Mouse (Mus musculus) MEL (cell line): ENCODE results near the gene Phf11b. TPM values are rescaled to one million over a fixed set of nuclear protein-coding genes. Genes with fewer than 3 reads are reported as not detected.
"Not testable (repeated sequence)": the region's sequence is repeated elsewhere in the genome, so short reads cannot be mapped to it uniquely, and the experiment has no call there.

ENCODE experiments used
- DNase-seq: peaks from one replicate; pipeline ENCODE4 v3.0.0; 2011; ENCODE audit warnings: low read depth, low spot score
- H3K27ac ChIP-seq: 2 replicates; pipeline ENCODE4 v1.5.1; 2012; ENCODE audit warnings: low read depth, mild to moderate bottlenecking, control low read depth, low read length, moderate library complexity; ENCODE audit not compliant: control insufficient read depth
- H3K27me3 ChIP-seq, 2 experiments: fragments of 150-350 bp in 1 of 2; sonication (generic) in 1 of 2; 2 replicates each; pipeline ENCODE4 v1.6.1; 2012; ENCODE audit warnings: low read length in 2 of 2, mild to moderate bottlenecking in 2 of 2, improper control_type of control experiment in 1 of 2, moderate library complexity in 1 of 2; ENCODE audit not compliant: insufficient read depth in 2 of 2, control insufficient read depth in 1 of 2
- H3K36me3 ChIP-seq, 2 experiments: 2 replicates each; pipeline ENCODE4 v1.6.1; 2012 to 2014; ENCODE audit warnings: low read length in 2 of 2, improper control_type of control experiment in 1 of 2, inconsistent platforms in 1 of 2, mild to moderate bottlenecking in 1 of 2; ENCODE audit not compliant: insufficient read depth in 2 of 2, control insufficient read depth in 1 of 2
- H3K4me1 ChIP-seq, 2 experiments: fragments of 150-350 bp in 1 of 2; sonication (generic) in 1 of 2; 2 replicates each; pipeline ENCODE4 v1.6.1; 2012; ENCODE audit warnings: low read length in 2 of 2, improper control_type of control experiment in 1 of 2, mild to moderate bottlenecking in 1 of 2; ENCODE audit not compliant: insufficient read depth in 2 of 2, control insufficient read depth in 1 of 2
- H3K4me3 ChIP-seq, 2 experiments: fragments of 150-350 bp in 1 of 2; sonication (generic) in 1 of 2; 2 replicates each; pipeline ENCODE4 v1.5.1; 2012; ENCODE audit warnings: low read depth in 2 of 2, low read length in 2 of 2, mild to moderate bottlenecking in 2 of 2, moderate library complexity in 2 of 2, control low read depth in 1 of 2, improper control_type of control experiment in 1 of 2; ENCODE audit not compliant: control insufficient read depth in 1 of 2, insufficient read depth in 1 of 2
- H3K79me2 ChIP-seq: 2 replicates; pipeline ENCODE4 v1.6.1; 2012; ENCODE audit warnings: mild to moderate bottlenecking, low read length, moderate library complexity; ENCODE audit not compliant: control insufficient read depth, poor library complexity, insufficient read depth
- H3K9ac ChIP-seq: 2 replicates; pipeline ENCODE4 v1.6.1; 2012; ENCODE audit warnings: low read depth, mild to moderate bottlenecking, control low read depth, low read length, moderate library complexity; ENCODE audit not compliant: control insufficient read depth, poor library complexity, severe bottlenecking
- H3K9me3 ChIP-seq: fragments of 150-350 bp; sonication (generic); replicated peaks from 2 replicates; pipeline ENCODE4 v1.6.1; 2012; ENCODE audit warnings: mild to moderate bottlenecking, low read length, improper control_type of control experiment, moderate library complexity; ENCODE audit not compliant: insufficient read depth
- CHD1 ChIP-seq: IDR thresholded peaks from 2 replicates; pipeline ENCODE4 v1.6.1; 2012; ENCODE audit warnings: low read depth, mild to moderate bottlenecking, inconsistent platforms, low read length, improper control_type of control experiment
- CTCF ChIP-seq, 3 experiments: IDR thresholded peaks in 2 of 3; conservative IDR thresholded peaks in 1 of 3; 2 replicates each; pipeline ENCODE4 v1.5.1; 2011 to 2012; ENCODE audit warnings: low read length in 3 of 3, low read depth in 2 of 3, mild to moderate bottlenecking in 2 of 3, improper control_type of control experiment in 1 of 3, inconsistent platforms in 1 of 3, mixed read lengths in 1 of 3, moderate library complexity in 1 of 3; ENCODE audit not compliant: control insufficient read depth in 1 of 3, insufficient read depth in 1 of 3, poor library complexity in 1 of 3, severe bottlenecking in 1 of 3
- HCFC1 ChIP-seq: IDR thresholded peaks from 2 replicates; pipeline ENCODE4 v1.6.1; 2012; ENCODE audit warnings: low read depth, mild to moderate bottlenecking, inconsistent platforms, low read length, improper control_type of control experiment, moderate library complexity
- JUND ChIP-seq: IDR thresholded peaks from 2 replicates; pipeline ENCODE4 v1.6.1; 2011; ENCODE audit warnings: low read depth, mild to moderate bottlenecking, improper control_type of control experiment, low read length
- MAX ChIP-seq: IDR thresholded peaks from 2 replicates; pipeline ENCODE4 v1.6.1; 2011; ENCODE audit warnings: low read length, improper control_type of control experiment
- MEF2A ChIP-seq: IDR thresholded peaks from 2 replicates; pipeline ENCODE4 v1.6.1; 2014; ENCODE audit warnings: low read depth, mild to moderate bottlenecking, inconsistent platforms, low read length, improper control_type of control experiment; ENCODE audit not compliant: poor library complexity, insufficient replicate concordance, severe bottlenecking; ENCODE audit errors: extremely low read depth
- POLR2A ChIP-seq, 2 experiments: IDR thresholded peaks; 2 replicates each; pipeline ENCODE4 v1.6.1; 2011 to 2012; ENCODE audit warnings: low read length in 2 of 2, mild to moderate bottlenecking in 2 of 2, control low read depth in 1 of 2, improper control_type of control experiment in 1 of 2, low read depth in 1 of 2, moderate library complexity in 1 of 2; ENCODE audit not compliant: control insufficient read depth in 1 of 2, insufficient read depth in 1 of 2, poor library complexity in 1 of 2
- RAD21 ChIP-seq: IDR thresholded peaks from 2 replicates; pipeline ENCODE4 v1.6.1; 2011; ENCODE audit warnings: mild to moderate bottlenecking, low read depth, low read length, improper control_type of control experiment
- SMC3 ChIP-seq: IDR thresholded peaks from 2 replicates; pipeline ENCODE4 v1.6.1; 2011; ENCODE audit warnings: low read depth, low read length, improper control_type of control experiment
- USF2 ChIP-seq, 2 experiments: IDR thresholded peaks; 2 replicates each; pipeline ENCODE4 v1.6.1; 2011 to 2012; ENCODE audit warnings: improper control_type of control experiment in 2 of 2, low read length in 2 of 2, borderline replicate concordance in 1 of 2, inconsistent platforms in 1 of 2, low read depth in 1 of 2, mild to moderate bottlenecking in 1 of 2; ENCODE audit not compliant: insufficient read depth in 1 of 2
- ZMIZ1 ChIP-seq: IDR thresholded peaks from 2 replicates; pipeline ENCODE4 v1.6.1; 2012; ENCODE audit warnings: low read depth, mild to moderate bottlenecking, inconsistent platforms, low read length, improper control_type of control experiment, moderate library complexity
- polyA plus RNA-seq, 2 experiments: library from polyadenylated mRNA; stranded (reverse) in 1 of 2; unstranded in 1 of 2; fragments of >175 nt in 1 of 2; fragments of >200 nt in 1 of 2; gene quantifications; 2 replicates each; pipeline versions ENCODE4 v1.2.1 to v1.2.4; 2012; ENCODE audit warnings: low replicate concordance in 2 of 2, low read depth in 1 of 2; ENCODE audit not compliant: insufficient read length in 2 of 2, insufficient read depth in 1 of 2, missing spikeins in 1 of 2
- total RNA-seq: library from RNA; depleted of rRNA; stranded (reverse); fragments of 300-350 nt; gene quantifications from 2 replicates; pipeline ENCODE4 v1.2.3, GENCODE M21; 2012

Phf11b gene
- total and polyA plus RNA-seq, 3 experiments: 0.35 TPM; not detected in 2

DNA sequence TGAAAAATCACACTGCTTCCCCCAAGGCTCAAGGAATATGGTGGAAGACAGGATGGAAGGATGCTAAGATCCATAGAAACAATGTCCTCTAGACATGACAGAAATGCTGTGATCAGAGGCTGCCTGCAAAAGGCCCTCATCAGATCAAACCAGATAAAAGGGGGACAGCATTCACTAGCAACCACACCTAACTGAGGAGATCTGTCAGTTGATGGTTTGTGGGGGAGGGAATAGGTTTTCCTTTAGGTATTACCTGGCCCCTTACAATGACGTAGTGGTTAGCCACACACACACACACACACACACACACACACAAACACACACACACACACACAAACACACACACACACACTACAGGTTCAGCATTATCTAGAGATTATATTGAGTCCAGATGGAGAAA is 1.6 kb downstream of the Phf11b start:
- H3K9ac ChIP-seq: no peak overlapping the region
- H3K4me1 ChIP-seq: no peaks in the 10 kb centered on the region
- H3K36me3 ChIP-seq: no peaks in the 10 kb centered on the region
- no peaks in the 10 kb centered on the region for H3K79me2 ChIP-seq
- H3K27ac ChIP-seq: no peak overlapping the region
- no peaks in the 10 kb centered on the region for H3K9me3 ChIP-seq
- no peak overlapping the region for H3K4me3 ChIP-seq
- no peak for DNase-seq
- TF ChIP-seq CHD1 (no peak), MEF2A (no peak), HCFC1 (no peak), POLR2A (IDR thresholded peaks at IDR 0.05; ENCODE audit: control insufficient read depth in 1 of 2, insufficient read depth in 1 of 2, low read depth in 1 of 2, low read length in 2 of 2, poor library complexity in 1 of 2) (no peak), ZMIZ1 (no peak), JUND (no peak), MAX (no peak), USF2 (IDR thresholded peaks at IDR 0.05; ENCODE audit: borderline replicate concordance in 1 of 2, insufficient read depth in 1 of 2, low read depth in 1 of 2, low read length in 2 of 2) (no peak)
- no peaks in the 10 kb centered on the region for H3K27me3 ChIP-seq

DNA sequence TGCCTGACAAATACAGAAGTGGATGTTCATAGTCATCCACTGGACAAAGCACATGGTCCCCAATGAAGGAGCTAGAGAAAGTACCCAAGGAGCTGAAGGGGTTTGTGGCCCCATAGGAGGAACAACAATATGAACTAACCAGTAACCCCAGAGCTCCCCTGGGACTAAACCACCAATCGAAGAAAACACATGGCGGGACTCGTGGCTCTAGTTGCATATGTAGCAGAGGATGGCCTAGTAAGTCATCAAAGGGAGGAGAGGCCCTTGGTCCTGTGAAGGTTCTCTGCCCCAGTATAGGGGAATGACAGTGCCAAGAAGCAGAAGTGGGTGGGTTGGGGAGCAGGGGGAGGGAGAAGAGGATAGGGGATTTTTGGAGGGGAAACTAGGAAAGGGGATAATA is 5.1 kb downstream of the Phf11b start:
- H3K27ac ChIP-seq, DNase-seq, H3K9me3 ChIP-seq, H3K4me1 ChIP-seq, H3K4me3 ChIP-seq, H3K79me2 ChIP-seq, H3K36me3 ChIP-seq, H3K9ac ChIP-seq, H3K27me3 ChIP-seq: not testable (repeated sequence)

DNA sequence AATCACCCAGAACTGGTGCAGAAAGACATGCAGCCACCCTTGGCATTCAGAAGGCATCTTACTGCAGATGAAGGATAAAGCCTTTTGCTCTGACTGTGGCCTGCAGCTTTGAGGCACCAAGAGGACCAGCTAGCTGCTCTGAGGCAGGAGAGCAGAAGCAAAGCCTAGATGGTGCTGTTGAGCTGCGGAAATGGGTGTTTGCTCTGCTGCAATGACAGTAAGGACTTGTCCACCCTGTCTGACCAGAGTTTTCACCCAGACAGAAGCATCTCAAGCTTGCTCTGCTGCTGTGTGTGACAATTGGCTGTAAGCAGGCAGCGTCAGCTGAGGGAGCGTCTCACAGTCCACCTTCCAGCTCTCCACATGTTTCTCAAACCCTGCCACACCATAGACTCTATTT is 10.7 kb downstream of the Phf11b start:
- H3K27ac ChIP-seq, H3K79me2 ChIP-seq, H3K9me3 ChIP-seq, H3K27me3 ChIP-seq, H3K4me1 ChIP-seq, H3K36me3 ChIP-seq, H3K9ac ChIP-seq, H3K4me3 ChIP-seq: not testable (repeated sequence)
- DNase-seq: peak; percentile 12
- TF ChIP-seq SMC3 (peak; percentile 29), RAD21 (peak; percentile 43), CTCF (IDR thresholded peaks at IDR 0.05 in 2 of 3, conservative IDR thresholded peaks at IDR 0.05 in 1 of 3; ENCODE audit: control insufficient read depth in 1 of 3, insufficient read depth in 1 of 3, low read depth in 2 of 3, low read length in 3 of 3, poor library complexity in 1 of 3, severe bottlenecking in 1 of 3) (peak in 2 of 3 experiments; percentile 24 to 36; a peak in 2 of 6 replicates)

DNA sequence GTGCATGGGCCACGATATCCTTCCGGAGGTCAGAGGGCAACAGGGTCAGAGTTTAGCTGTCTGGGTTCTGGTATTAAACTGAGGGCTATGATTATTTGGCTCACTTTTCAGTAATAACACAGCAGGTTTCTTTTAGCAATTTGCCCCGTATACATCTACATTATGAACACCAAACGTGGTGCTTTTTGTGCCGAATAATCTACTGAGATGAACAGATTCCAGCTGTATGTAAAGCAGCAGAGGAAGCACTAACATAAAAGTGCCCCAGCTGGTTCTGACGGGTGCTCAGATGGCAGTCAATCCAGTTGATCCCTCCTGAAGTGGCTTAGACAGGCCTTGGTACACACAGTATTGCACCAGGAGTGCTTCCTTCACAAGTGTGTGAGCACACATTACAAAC is 21.2 kb downstream of the Phf11b start:
- H3K27me3 ChIP-seq, H3K79me2 ChIP-seq, H3K36me3 ChIP-seq, H3K9me3 ChIP-seq, H3K9ac ChIP-seq, H3K4me1 ChIP-seq, DNase-seq, H3K27ac ChIP-seq, H3K4me3 ChIP-seq: not testable (repeated sequence)

DNA sequence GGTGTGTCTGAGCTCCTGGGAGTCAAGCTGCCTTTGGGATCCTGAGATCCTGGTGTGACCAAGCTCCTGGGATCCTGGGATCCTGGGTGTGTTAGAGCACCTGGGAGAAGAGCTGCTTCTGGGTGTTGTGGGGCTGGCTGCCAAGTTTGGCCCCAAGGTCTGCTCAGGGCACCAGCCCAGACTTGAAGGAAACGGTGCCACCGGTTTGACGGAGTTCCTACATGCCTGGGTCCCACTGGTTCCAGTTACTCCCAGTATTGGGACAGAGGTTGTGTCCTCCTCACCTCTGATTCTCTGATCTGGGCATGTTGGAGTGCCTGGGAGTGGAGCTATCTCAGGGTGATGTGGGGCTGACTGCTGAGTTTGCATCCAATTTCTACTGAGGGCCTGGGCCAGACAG is 22.1 kb downstream of the Phf11b start:
- not testable (repeated sequence) for H3K9ac ChIP-seq, H3K9me3 ChIP-seq, H3K4me3 ChIP-seq, DNase-seq, H3K36me3 ChIP-seq, H3K4me1 ChIP-seq, H3K27me3 ChIP-seq, H3K79me2 ChIP-seq, H3K27ac ChIP-seq

DNA sequence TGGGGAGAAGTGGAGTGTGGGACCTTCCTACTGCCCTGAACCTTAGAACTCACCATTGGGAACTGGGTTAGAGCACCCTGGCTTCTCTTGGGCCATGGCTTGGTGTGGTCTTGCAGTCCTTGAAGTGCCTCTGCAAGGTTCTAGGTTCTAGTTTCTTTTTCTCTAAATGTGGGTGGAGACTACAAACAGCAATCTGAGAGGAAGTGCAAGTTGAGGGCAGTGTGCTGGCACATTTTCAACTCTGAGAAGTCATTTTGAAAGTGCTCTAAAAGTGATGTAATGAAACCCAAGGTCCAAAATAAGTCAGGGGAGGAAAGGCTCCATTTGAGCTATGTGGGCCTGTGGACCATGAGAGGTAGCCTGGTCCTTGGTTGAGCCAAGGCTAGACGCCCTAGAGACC is 43.8 kb downstream of the Phf11b start, which contains the start of gene Phf11a:
Phf11a (minus strand) TSS at position 132 of the 400 bp plus-strand sequence.
- H3K4me1 ChIP-seq, H3K27ac ChIP-seq, H3K9me3 ChIP-seq, H3K36me3 ChIP-seq, H3K79me2 ChIP-seq, H3K9ac ChIP-seq, H3K27me3 ChIP-seq: not testable (repeated sequence)
- DNase-seq: peak; percentile 16
- H3K4me3 ChIP-seq: 0 out of 4 replicates have a peak within 1 kb of the TSS, but pooled peaks of 1 of the 2 experiments have one; percentile 1
